Mouse (Mus musculus): ENCODE data around the gene Catspere2. TPM values are rescaled to one million over a fixed set of nuclear protein-coding genes. Genes with fewer than 3 reads are reported as not detected.
"Not testable (repeated sequence)": the region's sequence is repeated elsewhere in the genome, so short reads cannot be mapped to it uniquely, and the experiment has no call there.

Catspere2 gene
- polyA plus RNA-seq, 1 experiment from 2014 or later: 0.32 TPM

DNA sequence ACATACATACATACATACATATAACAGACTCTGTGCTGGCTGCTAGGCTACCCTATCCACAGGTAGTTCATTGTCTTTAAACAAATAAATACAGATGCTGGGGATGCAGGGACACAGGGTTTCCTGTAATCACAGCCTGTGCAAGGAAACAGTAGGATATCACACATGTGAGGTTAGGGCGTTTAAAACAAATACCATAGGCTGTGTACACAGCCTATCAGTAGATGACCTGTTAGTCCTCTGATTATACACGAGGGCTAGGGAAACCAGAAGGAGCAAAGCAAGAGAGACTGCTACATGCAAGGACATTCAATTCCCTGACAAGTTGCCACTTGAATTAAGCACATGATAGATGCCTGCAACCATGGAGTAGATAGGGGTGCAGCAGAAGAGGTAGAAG lies 139.0 kb downstream of the Catspere2 start:
- not testable (repeated sequence) for H3K4me3 ChIP-seq (ENCODE audit: low read depth, low read length); H3K4me1 ChIP-seq (replicated peaks; ENCODE audit: control insufficient read depth, insufficient read depth, low read length); H3K36me3 ChIP-seq (ENCODE audit: control insufficient read depth, insufficient read depth, low read length); H3K27me3 ChIP-seq (ENCODE audit: control insufficient read depth, insufficient read depth, low read length); ATAC-seq (ENCODE audit: low FRiP score); H3K27ac ChIP-seq (ENCODE audit: low read depth, low read length); H3K4me2 ChIP-seq (replicated peaks; ENCODE audit: low read depth, low read length); H3K9ac ChIP-seq (ENCODE audit: low read depth, low read length); DNase-seq (ENCODE audit: low spot score); H3K9me3 ChIP-seq (ENCODE audit: control insufficient read depth, low read length)
- WGBS: 89% methylated on average over 2 of the region's 2 CpGs

GRCm38 (mm10) chr1:178134288-178134687 lies 151.1 kb downstream of the Catspere2 start:
- H3K9me3 ChIP-seq (ENCODE audit: control insufficient read depth, low read length): no peaks in the 10 kb centered on the region
- no peak for DNase-seq (ENCODE audit: low spot score)

GRCm38 (mm10) chr1:178146513-178146912 lies 163.3 kb downstream of the Catspere2 start:
- not testable (repeated sequence) for H3K36me3 ChIP-seq (ENCODE audit: control insufficient read depth, insufficient read depth, low read length); H3K27ac ChIP-seq (ENCODE audit: low read depth, low read length); ATAC-seq (ENCODE audit: low FRiP score); H3K9ac ChIP-seq (ENCODE audit: low read depth, low read length); H3K4me2 ChIP-seq (replicated peaks; ENCODE audit: low read depth, low read length); H3K9me3 ChIP-seq (ENCODE audit: control insufficient read depth, low read length); H3K27me3 ChIP-seq (ENCODE audit: control insufficient read depth, insufficient read depth, low read length); H3K4me3 ChIP-seq (ENCODE audit: low read depth, low read length); H3K4me1 ChIP-seq (replicated peaks; ENCODE audit: control insufficient read depth, insufficient read depth, low read length)
- peak; percentile 21 for DNase-seq (ENCODE audit: low spot score)
- 10% methylated on average over 2 of the region's 2 CpGs for WGBS

More at GRCm38 (mm10) chr1:178134288-178134687, 151.1 kb downstream of the Catspere2 start:
- Histone ChIP-seq H3K27me3 (ENCODE audit: control insufficient read depth, insufficient read depth, low read length) (no peaks in the 10 kb centered on the region), H3K36me3 (ENCODE audit: control insufficient read depth, insufficient read depth, low read length) (no peaks in the 10 kb centered on the region), H3K4me1 (replicated peaks; ENCODE audit: control insufficient read depth, insufficient read depth, low read length) (no peaks in the 10 kb centered on the region), H3K4me2 (replicated peaks; ENCODE audit: low read depth, low read length) (no peak overlapping the region), H3K9ac (ENCODE audit: low read depth, low read length) (no peak overlapping the region), H3K4me3 (ENCODE audit: low read depth, low read length) (no peak overlapping the region), H3K27ac (ENCODE audit: low read depth, low read length) (no peak overlapping the region)
- ATAC-seq (ENCODE audit: low FRiP score): no peak
- WGBS: 96% methylated on average over 12 of the region's 12 CpGs

DNA sequence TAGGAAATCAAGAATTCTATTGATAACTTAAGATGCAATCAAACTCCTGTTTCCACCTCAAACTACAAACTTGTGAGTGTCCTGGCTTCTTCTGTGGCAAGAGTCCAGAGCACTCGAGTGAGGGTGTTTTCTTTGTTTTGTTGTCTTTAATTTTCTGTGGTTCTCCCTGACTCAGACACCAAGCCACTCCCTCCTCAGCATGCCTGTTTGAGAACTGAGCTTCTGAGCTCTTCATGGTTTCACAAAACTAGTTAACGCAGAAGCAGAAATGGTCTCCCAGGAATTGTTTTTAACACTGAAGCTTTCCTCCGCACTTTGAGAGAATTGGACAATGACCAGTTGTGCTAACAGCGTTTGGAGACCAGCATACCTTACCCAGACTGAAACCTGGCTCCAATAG lies 163.7 kb downstream of the Catspere2 start:
- not testable (repeated sequence) for H3K4me3 ChIP-seq (ENCODE audit: low read depth, low read length); ATAC-seq (ENCODE audit: low FRiP score); H3K27ac ChIP-seq (ENCODE audit: low read depth, low read length); H3K4me2 ChIP-seq (replicated peaks; ENCODE audit: low read depth, low read length); H3K9me3 ChIP-seq (ENCODE audit: control insufficient read depth, low read length); H3K9ac ChIP-seq (ENCODE audit: low read depth, low read length); H3K4me1 ChIP-seq (replicated peaks; ENCODE audit: control insufficient read depth, insufficient read depth, low read length); H3K36me3 ChIP-seq (ENCODE audit: control insufficient read depth, insufficient read depth, low read length); H3K27me3 ChIP-seq (ENCODE audit: control insufficient read depth, insufficient read depth, low read length)
- DNase-seq (ENCODE audit: low spot score): peak; percentile 27
- WGBS: 54% methylated on average over 3 of the region's 4 CpGs

- ATAC-seq (ENCODE audit: low FRiP score) (no peak), DNase-seq (ENCODE audit: low spot score) (no peak)
- Histone ChIP-seq H3K9ac (ENCODE audit: low read depth, low read length) (no peak overlapping the region), H3K36me3 (ENCODE audit: control insufficient read depth, insufficient read depth, low read length) (no peaks in the 10 kb centered on the region), H3K4me1 (replicated peaks; ENCODE audit: control insufficient read depth, insufficient read depth, low read length) (no peaks in the 10 kb centered on the region), H3K9me3 (ENCODE audit: control insufficient read depth, low read length) (no peaks in the 10 kb centered on the region), H3K27me3 (ENCODE audit: control insufficient read depth, insufficient read depth, low read length) (no peaks in the 10 kb centered on the region), H3K4me3 (ENCODE audit: low read depth, low read length) (no peak overlapping the region), H3K27ac (ENCODE audit: low read depth, low read length) (no peak overlapping the region), H3K4me2 (replicated peaks; ENCODE audit: low read depth, low read length) (no peak overlapping the region)
- 89% methylated on average over 2 of the region's 2 CpGs for WGBS
Measured at GRCm38 (mm10) chr1:178182251-178182650, 199.0 kb downstream of the Catspere2 start.

DNA sequence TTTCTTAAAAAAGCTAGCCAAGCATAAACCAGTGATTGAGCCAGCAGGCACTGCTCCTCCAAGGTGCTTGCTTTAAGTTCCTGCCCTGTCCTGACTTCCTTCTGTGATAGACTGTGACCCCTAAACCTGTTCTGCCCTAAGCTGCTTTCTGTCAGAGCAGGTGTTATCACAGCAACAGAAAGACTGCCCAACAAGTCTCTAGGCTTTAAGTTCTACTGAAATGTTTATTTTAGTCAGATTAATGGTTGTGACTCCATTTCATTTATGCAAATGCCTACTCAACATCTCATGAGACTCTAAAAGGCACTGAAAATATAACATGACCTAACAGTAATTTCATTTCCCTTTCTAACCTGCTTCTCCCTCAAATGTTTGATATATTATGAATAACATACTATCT lies 202.4 kb downstream of the Catspere2 start:
- Histone ChIP-seq H3K4me1 (replicated peaks; ENCODE audit: control insufficient read depth, insufficient read depth, low read length) (no peaks in the 10 kb centered on the region), H3K9ac (ENCODE audit: low read depth, low read length) (no peak overlapping the region), H3K27me3 (ENCODE audit: control insufficient read depth, insufficient read depth, low read length) (no peaks in the 10 kb centered on the region), H3K9me3 (ENCODE audit: control insufficient read depth, low read length) (no peaks in the 10 kb centered on the region), H3K4me2 (replicated peaks; ENCODE audit: low read depth, low read length) (no peak overlapping the region), H3K27ac (ENCODE audit: low read depth, low read length) (no peak overlapping the region), H3K36me3 (ENCODE audit: control insufficient read depth, insufficient read depth, low read length) (no peaks in the 10 kb centered on the region), H3K4me3 (ENCODE audit: low read depth, low read length) (no peak overlapping the region)
- DNase-seq (ENCODE audit: low spot score): no peak
- ATAC-seq (ENCODE audit: low FRiP score): no peak

- not testable (repeated sequence) for H3K9ac ChIP-seq (ENCODE audit: low read depth, low read length); H3K9me3 ChIP-seq (ENCODE audit: control insufficient read depth, low read length); H3K27ac ChIP-seq (ENCODE audit: low read depth, low read length); H3K27me3 ChIP-seq (ENCODE audit: control insufficient read depth, insufficient read depth, low read length); H3K4me1 ChIP-seq (replicated peaks; ENCODE audit: control insufficient read depth, insufficient read depth, low read length); H3K36me3 ChIP-seq (ENCODE audit: control insufficient read depth, insufficient read depth, low read length)
- H3K4me3 ChIP-seq (ENCODE audit: low read depth, low read length): peak within 1 kb of the TSS; percentile 55
- ATAC-seq (ENCODE audit: low FRiP score) (peak; percentile 100), DNase-seq (ENCODE audit: low spot score) (peak; percentile 88)
- 0% methylated on average over 31 of the region's 37 CpGs for WGBS
- H3K4me2 ChIP-seq (replicated peaks; ENCODE audit: low read depth, low read length): peak within 1 kb of the TSS; percentile 51
Measured at GRCm38 (mm10) chr1:178187216-178187791, 204.1 kb downstream of the Catspere2 start, which contains the start of gene Desi2. Gene Desi2, plus strand, starts transcription at chr1:178187417.

DNA sequence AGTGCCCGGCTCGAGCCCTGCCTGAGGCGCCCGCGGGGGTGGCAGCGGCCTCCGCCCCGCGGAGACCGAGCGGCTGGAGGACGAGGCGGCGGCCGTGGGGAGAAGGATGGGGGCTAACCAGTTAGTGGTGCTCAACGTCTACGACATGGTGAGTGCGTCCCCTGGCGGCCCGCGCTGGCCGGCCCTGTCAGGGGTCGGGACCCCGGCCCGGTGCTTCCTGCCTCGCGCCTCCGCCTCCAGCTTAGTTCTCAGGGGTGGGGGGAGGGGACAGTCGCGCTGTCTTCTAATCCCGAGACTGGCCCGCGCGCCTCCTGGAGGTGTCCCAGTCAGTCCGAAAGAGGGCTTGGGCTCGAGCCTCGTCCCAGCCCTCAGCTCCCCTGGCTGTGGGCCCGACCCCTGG lies 204.6 kb downstream of the Catspere2 start:
- Histone ChIP-seq H3K4me2 (replicated peaks; ENCODE audit: low read depth, low read length) (peak overlapping the region; percentile 37), H3K4me3 (ENCODE audit: low read depth, low read length) (peak overlapping the region; percentile 55)
- H3K36me3 ChIP-seq (ENCODE audit: control insufficient read depth, insufficient read depth, low read length); H3K9ac ChIP-seq (ENCODE audit: low read depth, low read length); H3K4me1 ChIP-seq (replicated peaks; ENCODE audit: control insufficient read depth, insufficient read depth, low read length); H3K27ac ChIP-seq (ENCODE audit: low read depth, low read length); H3K9me3 ChIP-seq (ENCODE audit: control insufficient read depth, low read length); H3K27me3 ChIP-seq (ENCODE audit: control insufficient read depth, insufficient read depth, low read length): not testable (repeated sequence)
- ATAC-seq (ENCODE audit: low FRiP score) (peak; percentile 79), DNase-seq (ENCODE audit: low spot score) (peak; percentile 76)
- 0% methylated on average over 10 of the region's 38 CpGs for WGBS

- ATAC-seq (ENCODE audit: low FRiP score): no peak
- Histone ChIP-seq H3K27me3 (ENCODE audit: control insufficient read depth, insufficient read depth, low read length) (no peaks in the 10 kb centered on the region), H3K9me3 (ENCODE audit: control insufficient read depth, low read length) (no peaks in the 10 kb centered on the region), H3K4me1 (replicated peaks; ENCODE audit: control insufficient read depth, insufficient read depth, low read length) (no peaks in the 10 kb centered on the region), H3K4me2 (replicated peaks; ENCODE audit: low read depth, low read length) (peak overlapping the region; percentile 51), H3K9ac (ENCODE audit: low read depth, low read length) (no peak overlapping the region), H3K27ac (ENCODE audit: low read depth, low read length) (no peak overlapping the region), H3K4me3 (ENCODE audit: low read depth, low read length) (peak overlapping the region; percentile 27), H3K36me3 (ENCODE audit: control insufficient read depth, insufficient read depth, low read length) (no peaks in the 10 kb centered on the region)
- DNase-seq (ENCODE audit: low spot score): peak; percentile 7
- 11% methylated on average over 11 of the region's 13 CpGs for WGBS
Measured at GRCm38 (mm10) chr1:178188386-178188785, 205.2 kb downstream of the Catspere2 start.
